Mouse (Mus musculus): ENCODE data around the gene Mast1.
"Not testable (repeated sequence)": the region's sequence is repeated elsewhere in the genome, so short reads cannot be mapped to it uniquely, and the experiment has no call there.

DNA sequence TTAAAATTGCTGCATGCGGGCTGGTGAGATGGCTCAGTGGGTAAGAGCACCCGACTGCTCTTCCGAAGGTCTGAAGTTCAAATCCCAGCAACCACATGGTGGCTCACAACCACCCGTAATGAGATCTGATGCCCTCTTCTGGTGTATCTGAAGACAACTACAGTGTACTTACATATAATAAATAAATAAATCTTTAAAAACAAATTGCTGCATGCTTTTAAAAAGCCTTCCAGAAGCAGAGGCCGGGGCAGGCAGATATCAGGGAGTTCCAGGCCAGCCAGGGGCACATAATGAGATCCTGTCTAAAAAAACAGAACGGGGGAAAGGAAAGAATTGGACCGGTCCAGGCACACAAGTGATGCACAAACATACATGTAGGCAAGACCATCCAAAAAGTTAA, 29.2 kb downstream of the Mast1 start:
- not testable (repeated sequence) for TF ChIP-seq CTCF (conservative IDR thresholded peaks at IDR 0.05; ENCODE audit: insufficient read depth, insufficient read length, low read depth, low read length); POLR2A (IDR thresholded peaks at IDR 0.05; ENCODE audit: low read depth, low read length)

Data from kidney, adult 2 months (tissue).